Mouse (Mus musculus): Measurements from ENCODE around the gene Ppp1r26.

- TF ChIP-seq CTCF (IDR thresholded peaks at IDR 0.05; ENCODE audit: low read depth) (no peak), EP300 (IDR thresholded peaks at IDR 0.05; ENCODE audit: low read depth) (no peak)
Measured at GRCm38 (mm10) chr2:28416511-28416910, 30.1 kb upstream of the Ppp1r26 start.

Measured in liver, postnatal 0 days (tissue).